Mouse (Mus musculus): Measurements from ENCODE around the gene Cytl1.

DNA sequence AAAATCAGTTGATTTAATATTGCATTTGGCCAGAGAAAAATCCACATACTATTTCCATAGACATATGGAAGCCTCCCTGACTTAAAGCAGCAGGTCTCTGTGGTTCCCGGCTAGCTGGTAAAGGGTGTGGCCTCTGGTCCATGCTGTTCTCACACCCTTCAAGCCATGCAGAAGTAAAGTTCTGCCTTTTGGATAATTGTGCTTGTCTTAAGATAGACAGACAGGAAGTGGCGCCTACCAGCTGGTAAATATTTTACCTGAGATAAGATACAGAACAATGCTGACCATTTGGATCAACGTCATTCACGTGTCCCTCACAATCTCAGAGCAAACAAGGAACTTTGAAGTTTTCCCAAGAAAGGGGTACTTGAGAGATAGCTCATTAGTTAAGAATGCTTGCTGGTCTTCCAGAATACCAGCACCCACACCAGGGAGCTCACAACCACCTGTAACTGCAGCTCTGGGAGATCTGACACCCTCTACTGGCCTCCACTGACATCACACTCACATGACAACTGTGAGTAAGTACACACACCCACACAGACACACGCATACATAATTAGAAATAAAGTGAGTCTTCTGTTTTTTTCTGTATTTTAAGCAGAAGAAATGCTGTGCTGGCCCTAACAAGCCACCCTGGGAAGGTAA is 25.9 kb upstream of the Cytl1 start:
- no peak for TF ChIP-seq CTCF (IDR thresholded peaks at IDR 0.05; ENCODE audit: low read depth, low read length)
- TF ChIP-seq POLR2A (IDR thresholded peaks at IDR 0.05; ENCODE audit: extremely low read depth, insufficient read depth, low read length) = no peak
